Mouse (Mus musculus) hindbrain, embryonic 12.5 days (tissue): ENCODE results near the gene Cyld. TPM values are rescaled to one million over a fixed set of nuclear protein-coding genes. Genes with fewer than 3 reads are reported as not detected.
"Not testable (repeated sequence)": the region's sequence is repeated elsewhere in the genome, so short reads cannot be mapped to it uniquely, and the experiment has no call there.

Experiments
- ATAC-seq: fragments of 200-750 bp; cut with Nextera tagmentation; 2 replicates; pipeline ENCODE4 v1.8.0; 2017; ENCODE audit warnings: moderate TSS enrichment; ENCODE audit not compliant: low FRiP score
- H3K27ac ChIP-seq: fragments of 300-500 bp; sonication (generic); 2 replicates; pipeline ENCODE4 v1.5.1; 2016; ENCODE audit warnings: mild to moderate bottlenecking
- H3K27me3 ChIP-seq: fragments of 300-500 bp; sonication (generic); 2 replicates; pipeline ENCODE4 v1.6.1; 2016; ENCODE audit warnings: mild to moderate bottlenecking
- H3K36me3 ChIP-seq: fragments of 300-500 bp; sonication (generic); 2 replicates; pipeline ENCODE4 v1.6.1; 2016; ENCODE audit warnings: mild to moderate bottlenecking
- H3K4me1 ChIP-seq: fragments of 300-500 bp; sonication (generic); 2 replicates; pipeline ENCODE4 v1.6.1; 2016
- H3K4me2 ChIP-seq: fragments of 300-500 bp; sonication (generic); replicated peaks from 2 replicates; pipeline ENCODE4 v1.6.1; 2016; ENCODE audit warnings: mild to moderate bottlenecking
- H3K4me3 ChIP-seq: fragments of 300-500 bp; sonication (generic); 2 replicates; pipeline ENCODE4 v1.5.1; 2016; ENCODE audit warnings: mild to moderate bottlenecking
- H3K9ac ChIP-seq: fragments of 300-500 bp; sonication (generic); 2 replicates; pipeline ENCODE4 v1.6.1; 2016; ENCODE audit warnings: mild to moderate bottlenecking, moderate library complexity
- H3K9me3 ChIP-seq: fragments of 300-500 bp; sonication (generic); replicated peaks from 2 replicates; pipeline ENCODE4 v1.6.1; 2016; ENCODE audit warnings: mild to moderate bottlenecking
- WGBS: fragments of 180-500 bp; shearing (Covaris S2); methylation state at CpG from one replicate; pipeline ENCODE4 v1.1.7; 2016; 5-methylcytosine and 5-hydroxymethylcytosine counted together
- polyA plus RNA-seq: library from polyadenylated mRNA; unstranded; fragments of >200 nt; fragmentation: Nextera tagmentation; extraction: Ambion mirVana; gene quantifications from 2 replicates; pipeline ENCODE4 v1.2.1, GENCODE M21; 2016

The Cyld gene
- polyA plus RNA-seq, 1 experiment from 2014 or later = 18.3 TPM

GRCm38 (mm10) chr8:88771241-88771640, 74.4 kb downstream of the Cyld start:
- 85% methylated on average over 7 of the region's 7 CpGs for WGBS
- H3K36me3 ChIP-seq = no peaks in the 10 kb centered on the region

GRCm38 (mm10) chr8:88774593-88775297, 77.9 kb downstream of the Cyld start:
- Histone ChIP-seq H3K4me1 (peaks cover 23% of the 10 kb centered on the region), H3K9me3 (peaks cover 7% of the 10 kb centered on the region), H3K36me3 (no peaks in the 10 kb centered on the region), H3K4me3 (no peak overlapping the region), H3K27me3 (peaks cover 3% of the 10 kb centered on the region; the same call in 1 of the 2 replicates), H3K4me2 (peak overlapping the region; percentile 26; the same call in 1 of the 2 replicates), H3K27ac (no peak overlapping the region; the same call in 1 of the 2 replicates), H3K9ac (no peak overlapping the region)
- 43% methylated on average over 19 of the region's 19 CpGs for WGBS
- ATAC-seq = 0 out of 2 replicates have a peak, but pooled peaks have one; percentile 32

More at GRCm38 (mm10) chr8:88771241-88771640, 74.4 kb downstream of the Cyld start:
- Histone ChIP-seq H3K27me3 (0 out of 2 replicates have a peak, but pooled peaks cover 3% of the 10 kb centered on the region), H3K9ac (no peak overlapping the region), H3K9me3 (peaks cover 19% of the 10 kb centered on the region), H3K4me3 (no peak overlapping the region), H3K4me1 (peaks cover 18% of the 10 kb centered on the region), H3K4me2 (no peak overlapping the region), H3K27ac (no peak overlapping the region)
- no peak for ATAC-seq

DNA sequence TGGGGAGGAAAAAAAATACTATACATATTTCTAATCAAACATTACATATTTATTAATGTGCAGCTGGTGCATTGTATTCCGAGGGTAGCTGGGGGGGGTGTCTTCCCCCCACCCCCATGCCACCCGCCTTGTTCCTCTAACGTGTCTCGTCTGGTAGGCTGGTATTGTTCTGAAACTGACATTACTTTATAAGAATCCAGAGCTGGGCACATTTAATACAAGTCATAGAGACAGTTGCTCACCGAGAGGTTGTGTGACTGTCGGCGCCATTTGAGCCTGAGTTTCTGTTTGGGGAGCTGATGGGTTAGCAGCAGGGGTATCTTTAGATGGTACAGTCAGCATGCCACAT, 78.4 kb downstream of the Cyld start:
- no peak overlapping the region for H3K4me3 ChIP-seq
- ATAC-seq = no peak
- H3K4me1 ChIP-seq = peaks cover 23% of the 10 kb centered on the region
- peaks cover 2% of the 10 kb centered on the region; the same call in 1 of the 2 replicates for H3K9me3 ChIP-seq
- H3K9ac ChIP-seq = no peak overlapping the region
- no peak overlapping the region; the same call in 1 of the 2 replicates for H3K27ac ChIP-seq
- peaks cover 3% of the 10 kb centered on the region; the same call in 1 of the 2 replicates for H3K27me3 ChIP-seq
- 45% methylated on average over 7 of the region's 7 CpGs for WGBS
- H3K4me2 ChIP-seq = peak overlapping the region; percentile 26; the same call in 1 of the 2 replicates
- no peaks in the 10 kb centered on the region for H3K36me3 ChIP-seq

DNA sequence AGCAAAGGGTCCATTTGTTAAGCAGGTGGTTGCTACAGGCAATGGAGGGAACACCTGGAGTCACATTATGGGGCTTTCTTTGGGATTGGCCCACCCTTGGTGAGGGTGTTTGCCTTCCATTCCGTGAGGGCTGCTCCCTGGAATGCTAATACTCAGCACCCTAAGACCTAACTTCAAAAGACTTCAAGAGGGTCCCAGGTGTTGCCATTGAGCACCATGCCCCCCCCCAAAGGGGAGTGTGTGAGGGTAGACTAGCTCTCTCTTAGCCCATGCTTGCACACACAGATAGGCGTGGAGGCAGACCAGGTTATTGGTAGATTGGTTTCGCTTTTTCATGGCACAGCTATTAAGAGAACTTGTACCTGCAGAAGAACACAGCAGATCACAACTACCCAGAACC, 83.3 kb downstream of the Cyld start:
- no peak overlapping the region for H3K9ac ChIP-seq
- 69% methylated on average over 3 of the region's 3 CpGs for WGBS
- no peak overlapping the region for H3K4me3 ChIP-seq
- no peak overlapping the region for H3K4me2 ChIP-seq
- no peak overlapping the region for H3K27ac ChIP-seq
- no peaks in the 10 kb centered on the region for H3K9me3 ChIP-seq
- no peaks in the 10 kb centered on the region for H3K36me3 ChIP-seq
- no peaks in the 10 kb centered on the region; the same call in 1 of the 2 replicates for H3K27me3 ChIP-seq
- peaks cover 12% of the 10 kb centered on the region for H3K4me1 ChIP-seq
- ATAC-seq = no peak

DNA sequence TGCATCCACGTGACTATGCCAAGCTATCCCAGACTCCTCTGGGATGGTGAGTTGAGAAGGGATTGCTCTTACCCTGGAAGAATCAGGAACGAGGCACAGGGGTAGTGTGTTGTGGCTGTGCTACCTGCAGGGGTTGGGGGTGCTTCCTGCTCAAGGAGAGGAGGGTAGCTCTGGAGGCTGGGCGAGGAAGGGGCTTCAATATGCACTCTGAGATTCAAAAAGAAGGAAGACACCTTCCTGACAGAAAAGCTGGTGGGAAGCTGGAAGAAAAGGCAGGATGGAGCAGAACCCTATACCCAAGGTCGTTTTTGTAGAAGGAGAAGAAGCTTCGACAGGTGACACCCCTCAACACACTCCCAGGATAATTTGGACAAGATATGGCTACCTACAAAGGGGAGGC, 84.5 kb downstream of the Cyld start:
- Histone ChIP-seq H3K4me2 (no peak overlapping the region), H3K27me3 (no peaks in the 10 kb centered on the region; the same call in 1 of the 2 replicates), H3K9ac (no peak overlapping the region), H3K27ac (no peak overlapping the region), H3K4me1 (0 out of 2 replicates have a peak, but pooled peaks cover 5% of the 10 kb centered on the region), H3K9me3 (no peaks in the 10 kb centered on the region), H3K4me3 (no peak overlapping the region), H3K36me3 (no peaks in the 10 kb centered on the region)
- no peak for ATAC-seq
- WGBS = 82% methylated on average over 5 of the region's 5 CpGs

DNA sequence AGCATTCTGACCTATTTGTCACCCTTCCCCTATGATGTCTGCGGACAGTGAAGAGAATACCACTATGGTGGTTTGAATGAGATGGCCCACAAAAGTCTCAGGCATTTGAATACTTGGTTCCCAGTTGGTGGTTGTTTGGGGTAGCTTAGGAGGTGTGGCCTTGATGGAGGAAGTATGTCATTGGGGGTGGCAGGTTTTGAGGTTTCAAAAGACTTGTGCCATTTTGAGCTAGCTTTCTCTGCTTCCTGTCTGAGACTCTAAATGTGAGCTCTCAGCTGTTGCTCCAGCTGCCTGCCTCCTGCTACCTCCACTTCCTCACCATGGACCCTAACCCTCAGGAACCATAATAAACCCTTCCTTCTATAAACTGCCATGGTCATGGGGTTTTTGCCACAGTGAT, 86.9 kb downstream of the Cyld start:
- ATAC-seq = no peak

DNA sequence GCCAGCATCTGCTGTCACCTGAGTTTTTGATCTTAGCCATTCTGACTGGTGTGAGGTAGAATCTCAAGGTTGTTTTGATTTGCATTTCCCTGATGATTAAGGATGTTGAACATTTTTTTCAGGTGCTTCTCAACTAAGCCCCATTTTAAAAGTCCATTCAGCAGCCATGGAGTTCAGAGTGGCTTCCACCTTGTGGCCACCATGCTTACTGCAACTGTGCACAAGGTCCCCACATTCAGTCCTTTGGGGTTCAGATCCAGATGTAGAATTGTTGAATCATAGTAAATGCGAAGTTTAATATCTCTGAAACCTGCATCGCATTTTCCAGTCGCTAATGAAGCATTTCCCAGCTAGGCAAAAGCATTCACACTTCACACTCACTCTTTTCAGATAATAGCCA, 91.5 kb downstream of the Cyld start:
- WGBS = 76% methylated on average over 3 of the region's 3 CpGs
- H3K27me3 ChIP-seq, H3K36me3 ChIP-seq, H3K4me2 ChIP-seq, ATAC-seq, H3K4me3 ChIP-seq, H3K27ac ChIP-seq, H3K9ac ChIP-seq, H3K9me3 ChIP-seq: not testable (repeated sequence)
- peaks cover 15% of the 10 kb centered on the region for H3K4me1 ChIP-seq

More for the DNA sequence above, 86.9 kb downstream of the Cyld start:
- H3K9ac ChIP-seq = no peak overlapping the region
- H3K4me1 ChIP-seq = 0 out of 2 replicates have a peak, but pooled peaks cover 5% of the 10 kb centered on the region
- H3K4me2 ChIP-seq = no peak overlapping the region
- 68% methylated on average over 1 of the region's 1 CpGs for WGBS
- H3K4me3 ChIP-seq = no peak overlapping the region
- H3K36me3 ChIP-seq = no peaks in the 10 kb centered on the region
- no peaks in the 10 kb centered on the region; the same call in 1 of the 2 replicates for H3K27me3 ChIP-seq
- no peaks in the 10 kb centered on the region for H3K9me3 ChIP-seq
- no peak overlapping the region for H3K27ac ChIP-seq

GRCm38 (mm10) chr8:88792691-88793323, 96.0 kb downstream of the Cyld start:
- Histone ChIP-seq H3K27ac (no peak overlapping the region), H3K4me3 (no peak overlapping the region), H3K36me3 (no peaks in the 10 kb centered on the region), H3K9me3 (no peaks in the 10 kb centered on the region), H3K4me2 (no peak overlapping the region), H3K4me1 (peaks cover 26% of the 10 kb centered on the region), H3K27me3 (no peaks in the 10 kb centered on the region; the same call in 1 of the 2 replicates), H3K9ac (no peak overlapping the region)
- WGBS = 68% methylated on average over 8 of the region's 8 CpGs
- ATAC-seq = no peak

GRCm38 (mm10) chr8:88793324-88793722, 96.5 kb downstream of the Cyld start:
- ATAC-seq = peak; percentile 44
- no peaks in the 10 kb centered on the region for H3K36me3 ChIP-seq
- 72% methylated on average over 9 of the region's 9 CpGs for WGBS
- H3K9ac ChIP-seq = no peak overlapping the region
- no peaks in the 10 kb centered on the region; the same call in 1 of the 2 replicates for H3K27me3 ChIP-seq
- peaks cover 26% of the 10 kb centered on the region for H3K4me1 ChIP-seq
- H3K4me2 ChIP-seq = no peak overlapping the region
- no peak overlapping the region for H3K4me3 ChIP-seq
- H3K27ac ChIP-seq = no peak overlapping the region; the same call in 1 of the 2 replicates
- H3K9me3 ChIP-seq = no peaks in the 10 kb centered on the region

DNA sequence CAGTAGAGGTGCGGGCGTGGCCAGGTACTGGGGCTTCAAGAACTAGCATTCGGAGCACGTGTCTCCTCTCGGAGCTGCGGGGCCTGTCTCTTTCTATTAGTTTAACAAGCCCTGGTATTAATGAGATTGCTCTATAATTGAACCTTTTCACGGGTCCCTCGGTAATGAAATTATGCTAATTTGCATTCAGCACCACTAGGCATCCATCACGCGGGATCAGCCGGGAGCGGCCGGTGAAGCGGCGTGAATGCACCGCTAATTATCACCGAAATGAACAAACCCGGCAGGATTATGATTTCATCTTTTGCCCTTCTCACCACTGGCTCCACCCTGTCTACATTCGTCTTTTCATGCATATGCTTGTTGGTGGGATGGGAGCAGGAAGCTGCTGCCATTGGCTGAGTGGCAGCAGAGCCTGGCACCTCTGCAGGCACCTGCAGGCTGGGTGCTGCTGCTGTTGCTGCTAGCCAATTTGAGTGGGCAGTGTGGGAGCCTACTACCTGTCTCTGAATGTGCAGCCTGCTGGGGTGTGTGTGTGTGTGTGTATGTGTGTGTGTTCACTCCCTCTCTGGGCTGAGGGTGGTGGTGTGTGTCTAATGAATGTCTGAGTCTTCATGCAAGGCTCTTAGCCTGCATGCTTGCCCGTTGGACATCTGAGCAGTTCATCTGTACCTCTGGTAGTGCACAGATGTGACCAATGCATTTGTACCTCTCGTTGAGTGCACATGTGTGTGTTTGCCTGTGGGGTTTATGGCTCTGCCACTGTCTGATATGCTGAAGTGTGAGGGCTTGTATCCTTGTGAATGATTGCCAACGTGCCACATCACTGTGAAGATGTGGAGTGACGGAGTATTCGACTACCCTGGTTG, 97.2 kb downstream of the Cyld start:
- H3K36me3 ChIP-seq = no peaks in the 10 kb centered on the region
- no peaks in the 10 kb centered on the region; the same call in 1 of the 2 replicates for H3K27me3 ChIP-seq
- no peak overlapping the region for H3K9ac ChIP-seq
- H3K27ac ChIP-seq = peak overlapping the region; percentile 55; the same call in 1 of the 2 replicates
- WGBS = 58% methylated on average over 24 of the region's 24 CpGs
- H3K9me3 ChIP-seq = no peaks in the 10 kb centered on the region
- no peak overlapping the region for H3K4me3 ChIP-seq
- peak; percentile 80 for ATAC-seq
- peaks cover 26% of the 10 kb centered on the region for H3K4me1 ChIP-seq
- peak overlapping the region; percentile 24 for H3K4me2 ChIP-seq

GRCm38 (mm10) chr8:88794615-88794907, 97.7 kb downstream of the Cyld start:
- H3K9me3 ChIP-seq = no peaks in the 10 kb centered on the region
- ATAC-seq = peak; percentile 7; the same call in 1 of the 2 replicates
- no peak overlapping the region for H3K27ac ChIP-seq
- H3K4me3 ChIP-seq = no peak overlapping the region
- 76% methylated on average over 7 of the region's 7 CpGs for WGBS
- H3K27me3 ChIP-seq = no peaks in the 10 kb centered on the region; the same call in 1 of the 2 replicates
- H3K4me1 ChIP-seq = peaks cover 26% of the 10 kb centered on the region
- H3K9ac ChIP-seq = no peak overlapping the region
- no peak overlapping the region for H3K4me2 ChIP-seq
- no peaks in the 10 kb centered on the region for H3K36me3 ChIP-seq

DNA sequence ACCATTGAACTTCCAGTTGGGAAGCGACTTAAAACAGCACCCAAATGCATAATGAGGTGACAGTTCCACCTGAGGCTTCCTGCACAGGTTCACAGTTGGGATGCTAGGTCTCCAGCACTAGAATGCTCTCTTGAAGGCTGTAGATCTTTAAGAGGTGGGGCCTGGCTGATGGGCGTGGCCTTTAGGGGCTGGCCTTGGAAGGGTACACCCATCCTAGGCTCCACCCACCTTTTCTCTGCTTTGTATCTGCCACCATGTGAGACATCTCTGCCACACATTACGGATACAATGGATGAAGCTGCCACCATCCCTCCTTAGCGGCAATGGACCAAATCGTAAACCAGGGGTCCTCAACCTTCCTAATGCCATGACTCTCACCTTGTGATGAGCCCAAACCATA, 99.1 kb downstream of the Cyld start:
- H3K27ac ChIP-seq = no peak overlapping the region
- H3K9me3 ChIP-seq = no peaks in the 10 kb centered on the region
- no peaks in the 10 kb centered on the region for H3K36me3 ChIP-seq
- H3K9ac ChIP-seq = no peak overlapping the region
- no peak overlapping the region for H3K4me2 ChIP-seq
- no peaks in the 10 kb centered on the region; the same call in 1 of the 2 replicates for H3K27me3 ChIP-seq
- 88% methylated on average over 5 of the region's 5 CpGs for whole genome bisulfite sequencing
- ATAC-seq = no peak
- peaks cover 26% of the 10 kb centered on the region for H3K4me1 ChIP-seq
- no peak overlapping the region for H3K4me3 ChIP-seq
